Mouse (Mus musculus): ENCODE results near the gene Catspere2. TPM values are rescaled to one million over a fixed set of nuclear protein-coding genes. Genes with fewer than 3 reads are reported as not detected.

The Catspere2 gene
- total RNA-seq, 4 experiments from 2014 or later = 5.6 to 7.0 (median 6.7) TPM

DNA sequence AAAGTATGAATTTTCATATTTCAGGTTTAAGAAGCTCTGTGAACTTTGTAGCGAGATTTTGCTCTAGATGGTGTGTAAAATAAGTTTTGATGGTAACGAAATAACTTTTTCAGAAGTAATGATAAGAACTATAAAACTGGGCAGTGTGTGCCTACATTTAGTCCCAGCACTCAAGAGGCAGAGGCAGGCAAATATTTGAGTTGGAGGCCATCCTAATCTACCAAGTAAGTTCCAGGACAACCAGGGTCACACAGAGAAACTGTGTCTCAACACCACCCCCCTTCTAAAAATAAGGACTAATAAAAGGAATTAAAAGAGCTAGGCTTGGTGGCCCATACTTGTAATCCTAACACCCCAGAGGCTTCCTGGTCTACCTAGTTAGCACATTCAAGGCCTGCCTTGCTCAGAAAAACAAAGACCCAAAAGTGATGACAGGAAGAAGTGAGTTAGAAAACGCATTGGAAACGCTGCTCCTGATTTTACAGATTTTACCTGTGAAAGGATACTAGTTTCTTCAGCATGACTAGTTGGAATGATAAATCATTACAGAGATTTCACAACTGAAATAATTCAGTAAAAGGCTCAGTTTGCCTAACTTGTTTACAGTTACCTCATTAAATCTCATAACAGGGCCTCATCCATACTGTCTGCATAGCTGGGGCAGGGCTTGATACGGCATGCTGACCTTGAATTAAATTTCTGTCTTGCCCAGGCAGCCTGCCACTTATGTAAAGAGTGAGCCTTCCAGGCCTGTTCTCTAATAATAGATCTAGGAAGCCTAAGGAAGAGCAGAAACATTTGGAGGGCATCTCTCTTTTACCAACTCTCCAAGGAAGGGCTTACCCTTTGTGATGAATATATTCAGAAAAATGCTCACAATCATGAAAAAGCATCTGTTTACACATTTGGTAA is 236.2 kb downstream of the Catspere2 start:
- DNase-seq (ENCODE audit: low spot score in 2 of 2) = no peak

Other genes with a start within 250 kb of the Catspere2 start
- 10 to 100 TPM; 70.5 to 76.4 (median 73.2) TPM for gene Adss, start 186.9 kb upstream of the Catspere2 start, total RNA-seq (2022)
- gene Desi2, start 204.0 kb downstream of the Catspere2 start, total RNA-seq (2022) = 10 to 100 TPM; 15.2 to 18.2 (median 17.6) TPM